Mouse (Mus musculus) thymus, postnatal 4 days (tissue): Measurements from ENCODE around the gene Cdc42bpg.

ENCODE experiments used
- DNase-seq: peaks from one replicate; pipeline ENCODE4 v3.0.0; 2021

Gene Cdc42bpg

GRCm38 (mm10) chr19:6333761-6334595, 27.7 kb downstream of the Cdc42bpg start:
- DNase-seq, result no peak

- DNase-seq, result peak; percentile 93
Measured at GRCm38 (mm10) chr19:6334673-6335457, 28.6 kb downstream of the Cdc42bpg start, which contains the start of gene Men1. Men1 (plus strand) TSS chr19:6334979.

- DNase-seq, result no peak
Measured at GRCm38 (mm10) chr19:6335458-6335827, 29.2 kb downstream of the Cdc42bpg start.

- no peak for DNase-seq
Measured at GRCm38 (mm10) chr19:6336920-6337319, 30.7 kb downstream of the Cdc42bpg start.

- DNase-seq, result no peak
Measured at GRCm38 (mm10) chr19:6338171-6338570, 31.9 kb downstream of the Cdc42bpg start.

- no peak for DNase-seq
Measured at GRCm38 (mm10) chr19:6338716-6339115, 32.5 kb downstream of the Cdc42bpg start.

GRCm38 (mm10) chr19:6339191-6339590, 32.9 kb downstream of the Cdc42bpg start:
- DNase-seq, result no peak

- peak; percentile 84 for DNase-seq
Measured at GRCm38 (mm10) chr19:6339890-6340504, 33.7 kb downstream of the Cdc42bpg start.

GRCm38 (mm10) chr19:6340524-6341452, 34.5 kb downstream of the Cdc42bpg start, which contains the start of gene Map4k2:
Map4k2 (plus strand) TSS chr19:6341135.
- DNase-seq, result peak; percentile 97

GRCm38 (mm10) chr19:6341453-6342077, 35.3 kb downstream of the Cdc42bpg start:
- peak; percentile 60 for DNase-seq

- peak; percentile 65 for DNase-seq
Measured at GRCm38 (mm10) chr19:6342276-6342933, 36.1 kb downstream of the Cdc42bpg start.

- peak; percentile 70 for DNase-seq
Measured at GRCm38 (mm10) chr19:6343066-6343925, 37.0 kb downstream of the Cdc42bpg start.

GRCm38 (mm10) chr19:6343996-6344395, 37.7 kb downstream of the Cdc42bpg start:
- no peak for DNase-seq

- no peak for DNase-seq
Measured at GRCm38 (mm10) chr19:6346023-6346422, 39.8 kb downstream of the Cdc42bpg start.

- DNase-seq, result no peak
Measured at GRCm38 (mm10) chr19:6346661-6347060, 40.4 kb downstream of the Cdc42bpg start.

- no peak for DNase-seq
Measured at GRCm38 (mm10) chr19:6347615-6348014, 41.4 kb downstream of the Cdc42bpg start.

GRCm38 (mm10) chr19:6348717-6349116, 42.5 kb downstream of the Cdc42bpg start:
- DNase-seq, result no peak

GRCm38 (mm10) chr19:6349215-6349983, 43.1 kb downstream of the Cdc42bpg start:
- DNase-seq, result no peak

- no peak for DNase-seq
Measured at GRCm38 (mm10) chr19:6351431-6352106, 45.3 kb downstream of the Cdc42bpg start.
